Mouse (Mus musculus): ENCODE data around the gene Gm21985. TPM values are rescaled to one million over a fixed set of nuclear protein-coding genes. Genes with fewer than 3 reads are reported as not detected.

Gene Gm21985
- total RNA-seq, 2 experiments from 2014 or later: 0.95 TPM; not detected in 1

DNA sequence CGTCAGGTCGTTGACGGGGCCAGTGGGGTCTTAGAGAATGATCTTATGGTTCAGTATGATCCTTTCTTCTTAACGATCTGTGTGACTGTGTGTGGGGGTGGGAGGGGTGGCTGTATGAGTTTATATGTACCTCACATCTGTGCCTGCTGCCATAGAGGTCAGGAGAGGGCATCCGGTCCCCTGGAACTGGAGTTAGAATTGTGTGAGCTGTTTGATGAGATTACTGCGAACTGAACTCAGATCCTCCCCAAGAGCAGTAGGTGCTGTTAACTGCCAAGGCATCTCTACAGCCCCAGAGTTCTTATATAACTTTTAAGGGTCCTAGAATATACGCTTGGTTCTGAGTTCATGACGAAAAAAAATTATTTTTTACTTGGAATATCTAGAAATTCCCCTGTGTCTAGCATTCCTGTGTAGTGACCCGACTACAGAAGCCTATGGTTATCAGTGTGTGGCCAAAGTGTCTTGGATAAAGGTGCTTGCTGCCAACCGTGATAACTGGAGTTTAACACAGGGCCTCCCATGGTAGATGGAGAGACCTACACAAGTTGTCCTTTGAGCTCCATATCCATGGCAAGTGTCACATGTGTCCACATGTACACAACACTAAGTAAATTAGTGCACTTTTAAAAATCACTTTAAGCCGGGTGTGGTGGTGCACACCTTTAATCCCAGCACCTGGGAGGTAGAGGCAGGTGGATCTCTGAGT, 62.1 kb downstream of the Gm21985 start:
- ATAC-seq (ENCODE audit: poor library complexity, severe bottlenecking): peak; percentile 35; the same call in 1 of the 2 replicates

DNA sequence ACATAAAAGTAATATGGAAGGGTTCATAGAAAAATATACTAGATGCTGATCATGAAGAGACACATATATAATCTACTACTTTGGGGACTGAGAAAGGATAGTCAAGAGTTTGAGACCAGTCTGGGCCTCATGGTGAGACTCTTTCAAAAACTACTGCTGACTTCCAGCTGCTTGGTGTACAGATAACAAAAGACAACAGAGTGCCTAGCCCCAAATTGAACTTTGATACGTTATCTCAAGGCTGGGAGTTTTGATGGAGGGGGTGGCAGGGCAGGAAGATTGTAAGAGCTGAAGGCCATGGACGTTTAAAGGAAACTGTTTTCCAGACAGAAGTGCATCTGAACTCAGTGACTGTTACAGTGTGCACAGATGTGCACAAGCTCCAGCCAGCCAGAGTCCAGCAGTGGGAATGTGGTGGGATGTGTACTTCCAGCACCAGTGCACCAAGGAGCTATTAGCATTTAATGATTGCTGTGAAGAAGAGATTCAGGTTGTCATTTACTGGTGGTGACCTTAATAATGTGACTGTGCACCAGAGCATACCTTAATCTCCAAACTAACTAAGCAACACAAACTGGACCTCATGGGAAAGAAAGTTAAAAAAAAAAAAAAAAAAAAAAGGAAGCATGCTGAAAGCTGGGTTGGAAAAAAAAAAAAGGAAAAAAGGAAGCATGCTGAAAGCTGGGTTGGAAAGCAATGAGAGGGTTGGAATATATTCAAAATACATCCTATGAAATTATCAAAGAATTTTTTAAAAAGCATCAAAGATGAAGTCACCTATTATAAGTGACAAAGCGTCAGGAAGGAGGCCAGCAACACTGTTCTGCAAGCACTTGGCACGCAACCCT, 66.2 kb downstream of the Gm21985 start:
- ATAC-seq (ENCODE audit: poor library complexity, severe bottlenecking): no peak

DNA sequence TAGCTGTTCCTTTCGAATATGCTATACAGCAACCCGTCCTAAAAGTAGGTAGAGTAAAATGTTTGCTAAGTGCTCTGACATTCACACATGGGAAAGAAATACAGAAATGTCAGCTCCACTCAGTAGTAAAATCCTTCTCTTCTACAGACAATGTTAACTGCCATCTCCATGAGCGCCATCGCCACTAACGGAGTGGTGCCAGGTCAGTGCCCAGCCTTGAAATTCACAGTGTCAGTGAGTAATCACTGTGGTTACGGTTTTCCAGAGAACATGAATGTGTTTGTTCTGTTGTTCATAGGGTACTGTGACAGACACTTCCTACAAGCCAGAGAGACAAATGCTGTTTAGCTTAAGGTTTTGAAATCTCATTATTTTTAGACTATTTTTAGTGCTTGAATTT, 71.1 kb downstream of the Gm21985 start:
- no peak for ATAC-seq (ENCODE audit: poor library complexity, severe bottlenecking)

DNA sequence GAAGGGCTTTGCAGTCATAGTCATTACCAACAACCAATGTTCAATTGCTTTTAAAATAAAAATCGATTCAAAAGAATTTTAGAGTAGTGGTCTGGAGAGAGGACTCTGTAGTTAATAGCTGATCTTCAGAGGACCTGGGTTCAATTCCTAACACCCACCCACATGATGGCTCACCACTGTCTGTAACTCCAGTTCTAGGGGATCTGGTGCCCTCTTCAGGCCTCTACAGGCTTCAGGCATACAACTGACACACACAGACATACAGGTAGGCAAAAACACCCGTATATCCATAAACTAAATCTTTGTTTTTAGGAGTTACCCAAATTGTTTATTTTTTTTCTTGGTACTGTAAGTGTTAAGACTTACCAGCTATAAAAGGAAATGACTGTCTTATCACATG, 73.6 kb downstream of the Gm21985 start:
- ATAC-seq (ENCODE audit: poor library complexity, severe bottlenecking): no peak

DNA sequence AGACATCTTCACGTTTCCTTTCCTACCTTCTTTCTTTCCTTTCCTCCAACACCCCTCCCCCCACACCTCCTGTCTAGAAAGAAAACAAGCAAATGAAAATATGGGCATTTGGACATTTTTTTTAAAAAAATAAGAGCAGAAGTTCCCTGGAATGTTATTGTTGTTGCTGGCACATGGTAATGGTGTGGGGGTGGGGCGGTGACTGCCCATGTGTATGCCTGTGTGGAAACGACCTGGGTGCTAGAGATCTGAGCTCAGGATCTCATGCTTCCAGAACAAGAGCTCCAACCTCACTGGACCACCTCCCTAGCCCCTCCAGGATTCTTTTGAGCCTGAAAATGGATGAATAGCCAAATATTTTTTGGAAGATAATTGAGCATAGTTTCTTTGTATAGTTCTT, 75.0 kb downstream of the Gm21985 start:
- no peak for ATAC-seq (ENCODE audit: poor library complexity, severe bottlenecking)

DNA sequence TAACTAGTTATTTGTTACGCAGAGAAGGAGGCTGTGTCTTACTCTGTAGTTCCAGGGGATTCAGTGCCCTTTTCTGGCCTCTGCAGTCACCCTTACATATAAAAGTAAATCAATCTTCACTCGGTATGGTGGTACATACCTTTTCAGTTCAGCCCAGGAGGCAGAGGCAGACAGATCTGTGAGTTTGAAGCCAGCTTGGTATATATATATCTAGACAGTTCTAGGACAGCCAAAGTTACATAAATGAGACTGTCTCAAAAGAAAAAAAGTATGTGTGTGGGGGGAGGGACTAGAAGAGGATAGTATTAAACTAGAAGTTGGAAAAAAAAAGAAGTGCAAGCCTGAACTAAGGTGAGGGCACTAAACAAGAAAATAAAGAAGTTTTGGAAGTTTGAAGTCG, 82.1 kb downstream of the Gm21985 start:
- no peak for ATAC-seq (ENCODE audit: poor library complexity, severe bottlenecking)

DNA sequence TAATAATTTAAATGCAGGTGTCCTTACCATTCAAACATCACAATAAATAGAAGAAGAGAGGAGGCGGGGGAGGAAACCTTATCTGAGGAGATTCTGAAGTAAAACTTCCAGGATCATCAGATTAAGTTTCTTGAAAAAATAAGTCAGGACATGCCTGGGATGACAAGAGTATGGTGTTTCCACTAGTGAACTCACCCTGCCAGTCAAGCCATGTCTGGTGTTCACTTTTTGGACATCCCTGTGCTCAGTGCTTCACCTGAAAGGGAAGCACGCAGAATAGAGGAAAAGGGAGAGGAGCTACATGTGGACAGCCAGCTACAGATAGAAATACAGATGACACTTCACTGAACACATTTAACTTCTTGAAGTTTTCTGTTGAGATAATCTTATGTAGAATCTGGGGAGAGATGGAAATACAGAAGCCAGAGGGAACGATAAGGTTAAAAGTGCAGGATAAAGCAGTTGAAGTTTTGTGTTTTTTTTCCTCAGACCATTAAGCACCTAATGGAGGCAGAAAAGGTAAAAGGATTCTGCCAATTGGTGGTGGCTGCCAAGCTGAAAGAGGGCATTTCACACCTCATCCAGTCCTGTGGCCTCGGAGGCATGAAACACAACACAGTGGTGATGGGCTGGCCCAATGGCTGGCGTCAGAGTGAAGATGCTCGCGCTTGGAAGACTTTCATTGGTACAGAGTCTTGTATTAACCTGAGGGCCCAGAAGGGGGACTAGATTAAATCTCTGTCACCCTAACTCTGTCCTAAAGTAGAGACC, 87.8 kb downstream of the Gm21985 start:
- ATAC-seq (ENCODE audit: poor library complexity, severe bottlenecking): no peak

DNA sequence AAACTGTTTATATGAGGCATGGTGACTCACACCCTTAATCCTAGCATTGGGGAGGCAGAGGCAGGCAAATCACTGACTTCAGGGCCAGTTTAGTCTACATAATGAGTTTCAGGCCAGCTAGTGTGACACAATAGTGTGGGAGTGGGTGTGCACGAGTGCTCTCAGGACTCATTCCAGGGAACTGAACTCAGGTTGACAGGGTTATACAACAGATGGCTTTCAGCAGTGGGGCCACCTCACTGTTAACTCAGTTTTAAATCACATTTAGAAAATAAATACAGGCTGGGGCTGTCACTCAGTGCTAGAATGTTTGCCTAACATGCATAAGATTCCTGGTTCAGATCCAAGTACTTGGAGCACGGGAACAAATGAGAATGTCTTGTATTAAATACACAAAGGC, 93.5 kb downstream of the Gm21985 start:
- no peak for ATAC-seq (ENCODE audit: poor library complexity, severe bottlenecking)

DNA sequence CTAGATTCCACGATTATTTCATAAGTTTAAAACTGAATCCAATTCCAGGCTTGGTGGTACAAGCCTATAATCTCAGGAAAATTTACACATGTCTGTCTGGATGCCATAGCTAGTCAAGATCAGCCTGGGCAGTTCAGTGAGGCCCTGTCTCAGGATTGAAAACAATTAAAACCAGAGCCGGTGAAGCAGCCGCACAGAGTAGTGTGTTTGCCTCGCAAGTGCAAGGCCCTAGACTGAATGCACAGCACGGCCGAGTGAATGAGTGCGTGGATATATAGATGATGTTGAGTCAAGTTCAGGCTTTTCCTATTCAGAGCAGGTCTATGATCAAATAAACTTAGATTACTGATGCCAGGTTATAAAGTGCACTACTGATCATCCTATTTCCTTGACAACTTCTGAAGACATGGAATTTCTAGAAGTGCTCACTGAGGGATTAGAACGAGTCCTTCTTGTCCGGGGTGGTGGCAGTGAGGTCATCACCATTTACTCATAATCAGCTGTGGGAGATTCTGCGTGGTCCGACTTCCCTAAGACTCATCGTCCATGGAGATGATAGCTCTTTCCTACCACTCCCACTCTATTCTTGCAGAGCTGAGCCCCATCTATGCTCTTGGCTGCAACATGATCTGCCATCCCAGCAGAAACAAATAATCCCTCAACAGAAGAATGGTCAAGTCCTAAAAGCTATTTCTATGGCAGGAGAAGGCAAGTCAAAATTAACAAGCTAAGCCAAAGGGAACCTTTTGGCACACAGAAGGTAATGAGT, 94.1 kb downstream of the Gm21985 start:
- ATAC-seq (ENCODE audit: poor library complexity, severe bottlenecking): no peak

DNA sequence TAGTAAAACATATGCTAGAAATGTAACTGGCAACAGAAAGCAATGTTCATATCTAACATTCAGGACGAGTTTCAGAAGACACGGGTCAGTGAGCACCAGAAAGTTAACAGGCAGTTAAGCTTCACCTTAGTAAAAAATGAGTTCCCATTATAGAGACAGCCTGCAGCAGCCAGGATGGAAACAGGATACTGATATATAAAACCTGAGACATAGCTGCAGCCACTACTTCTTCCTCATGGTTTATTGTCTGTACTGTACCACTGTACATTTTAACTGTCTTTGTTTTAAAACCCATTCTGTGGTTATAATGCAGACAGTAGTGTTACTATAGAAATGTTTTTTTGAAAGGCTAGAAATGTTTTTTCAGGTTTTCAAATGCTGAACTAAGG, 94.7 kb downstream of the Gm21985 start:
- no peak for ATAC-seq (ENCODE audit: poor library complexity, severe bottlenecking)

DNA sequence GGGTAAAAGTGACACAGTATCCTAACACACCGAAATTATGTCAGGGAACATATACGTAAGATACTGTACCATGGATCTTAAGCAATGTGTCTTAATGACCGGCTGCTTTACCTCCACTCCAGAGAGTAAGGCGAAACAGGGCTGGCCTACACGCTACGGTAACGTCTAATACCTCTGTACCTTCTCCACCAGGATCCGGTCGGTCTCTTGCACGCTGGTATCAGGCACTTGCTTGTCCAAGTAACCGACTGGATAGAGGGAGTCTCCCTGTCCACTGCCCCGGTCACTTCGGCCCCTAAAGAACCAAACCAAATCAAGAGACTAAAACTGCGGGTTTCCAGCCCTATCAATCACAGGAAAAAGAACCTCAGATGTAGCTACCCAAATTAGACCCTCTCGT, 101.1 kb downstream of the Gm21985 start:
- peak; percentile 12; the same call in 1 of the 2 replicates for ATAC-seq (ENCODE audit: poor library complexity, severe bottlenecking)

DNA sequence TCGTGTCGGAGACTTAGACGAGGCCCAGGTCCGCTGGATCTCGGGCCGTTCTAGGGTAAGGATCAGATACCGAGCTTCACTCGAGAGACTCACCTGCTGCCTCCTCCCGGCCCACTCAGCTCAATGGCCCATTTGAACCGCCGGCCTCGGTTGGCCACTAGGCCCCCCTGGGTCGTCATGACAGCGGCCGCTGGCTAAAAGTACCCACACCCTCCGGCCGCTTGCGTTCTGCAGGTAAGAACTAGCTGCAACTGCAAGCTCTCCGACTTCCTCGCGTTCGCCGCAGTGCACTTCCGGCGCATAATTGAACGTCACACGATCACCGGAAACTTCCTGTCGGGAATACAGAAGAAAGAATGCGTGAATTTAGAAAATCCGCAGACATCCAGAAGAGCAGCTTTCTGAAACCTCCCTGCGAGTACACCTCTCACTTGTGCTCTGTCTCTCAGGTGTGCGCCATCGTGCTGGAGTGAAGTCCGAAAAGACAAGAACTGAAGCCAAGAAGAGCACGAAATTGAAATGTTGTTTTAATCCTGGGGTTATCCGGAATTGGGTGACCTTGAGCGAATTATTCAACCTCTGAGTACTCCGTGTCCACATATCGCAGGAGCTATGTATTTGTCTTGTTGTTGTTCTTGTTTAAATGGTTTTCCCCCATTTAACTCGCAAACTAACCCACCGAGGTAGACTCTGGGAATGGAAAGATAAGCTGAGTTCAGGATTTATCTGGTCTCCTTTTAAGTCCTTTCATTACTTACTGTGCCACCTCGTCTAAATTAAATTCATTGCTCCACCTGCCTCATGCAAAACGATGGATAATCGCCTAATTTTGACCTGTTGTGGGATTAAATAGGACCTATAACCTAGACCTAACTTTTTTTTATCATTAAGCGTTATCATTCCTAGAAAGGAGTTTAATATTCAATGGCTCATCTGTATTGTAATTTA, 101.9 kb downstream of the Gm21985 start, which contains the start of gene Emc4:
Gene Emc4, minus strand, starts transcription at position 302 of the 948 bp plus-strand sequence.
- ATAC-seq (ENCODE audit: poor library complexity, severe bottlenecking): peak; percentile 95

DNA sequence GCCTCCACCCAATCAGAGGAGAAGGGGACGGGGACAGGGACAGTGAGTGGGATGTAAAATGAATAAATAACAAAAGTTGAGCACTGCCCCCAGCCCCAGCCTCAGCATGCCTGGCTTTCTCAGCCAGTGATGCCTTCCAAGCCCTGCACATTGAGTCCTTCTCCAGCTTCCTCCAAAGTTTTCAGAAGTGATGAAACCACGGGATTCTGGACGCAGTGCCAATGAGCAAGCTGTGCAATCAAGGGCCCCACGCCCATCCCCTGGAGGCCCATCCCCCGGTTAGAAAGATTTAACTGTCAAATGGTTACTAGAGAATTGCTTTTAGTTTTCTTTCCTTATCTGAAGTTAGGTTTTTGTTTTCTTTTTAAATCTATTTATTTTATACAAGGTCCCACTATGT, 103.8 kb downstream of the Gm21985 start:
- no peak for ATAC-seq (ENCODE audit: poor library complexity, severe bottlenecking)

DNA sequence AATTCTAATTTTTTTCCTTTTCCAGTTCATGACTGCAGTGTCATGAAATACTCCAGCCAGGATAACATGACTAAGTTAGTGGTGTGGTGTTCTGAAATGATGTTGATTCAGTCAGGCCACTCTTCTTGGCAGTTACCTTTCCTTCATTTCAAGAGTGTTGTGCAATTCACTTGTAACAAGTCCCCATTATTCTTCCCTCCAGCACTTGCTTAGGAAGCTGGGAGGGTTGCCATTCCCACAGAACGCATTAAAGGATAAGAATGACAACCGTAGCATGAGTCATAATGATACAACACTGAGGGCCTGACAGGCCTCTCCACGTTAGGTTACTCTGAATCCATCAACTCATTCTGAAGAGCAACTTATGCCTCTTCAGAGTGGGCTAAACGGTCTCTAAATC, 107.0 kb downstream of the Gm21985 start:
- ATAC-seq (ENCODE audit: poor library complexity, severe bottlenecking): no peak

DNA sequence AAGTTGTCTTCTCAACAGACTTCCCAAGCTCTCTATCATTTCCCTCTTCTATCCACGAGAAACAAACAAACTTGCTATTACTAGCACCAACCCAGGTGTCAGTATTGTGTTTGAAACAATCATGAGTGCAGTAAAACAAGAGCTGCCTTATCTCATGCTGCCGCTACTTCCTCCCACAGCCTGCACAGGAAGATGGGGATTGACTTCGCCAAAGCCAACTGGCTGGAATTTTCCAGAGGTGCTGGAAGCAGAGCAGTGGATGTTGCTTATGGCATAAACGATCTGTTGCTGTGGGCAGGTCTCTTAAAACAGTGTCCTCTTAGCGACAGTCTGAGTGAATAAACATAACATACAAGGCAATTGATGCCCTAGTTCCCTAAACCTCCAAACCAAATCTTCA, 108.5 kb downstream of the Gm21985 start:
- no peak for ATAC-seq (ENCODE audit: poor library complexity, severe bottlenecking)

DNA sequence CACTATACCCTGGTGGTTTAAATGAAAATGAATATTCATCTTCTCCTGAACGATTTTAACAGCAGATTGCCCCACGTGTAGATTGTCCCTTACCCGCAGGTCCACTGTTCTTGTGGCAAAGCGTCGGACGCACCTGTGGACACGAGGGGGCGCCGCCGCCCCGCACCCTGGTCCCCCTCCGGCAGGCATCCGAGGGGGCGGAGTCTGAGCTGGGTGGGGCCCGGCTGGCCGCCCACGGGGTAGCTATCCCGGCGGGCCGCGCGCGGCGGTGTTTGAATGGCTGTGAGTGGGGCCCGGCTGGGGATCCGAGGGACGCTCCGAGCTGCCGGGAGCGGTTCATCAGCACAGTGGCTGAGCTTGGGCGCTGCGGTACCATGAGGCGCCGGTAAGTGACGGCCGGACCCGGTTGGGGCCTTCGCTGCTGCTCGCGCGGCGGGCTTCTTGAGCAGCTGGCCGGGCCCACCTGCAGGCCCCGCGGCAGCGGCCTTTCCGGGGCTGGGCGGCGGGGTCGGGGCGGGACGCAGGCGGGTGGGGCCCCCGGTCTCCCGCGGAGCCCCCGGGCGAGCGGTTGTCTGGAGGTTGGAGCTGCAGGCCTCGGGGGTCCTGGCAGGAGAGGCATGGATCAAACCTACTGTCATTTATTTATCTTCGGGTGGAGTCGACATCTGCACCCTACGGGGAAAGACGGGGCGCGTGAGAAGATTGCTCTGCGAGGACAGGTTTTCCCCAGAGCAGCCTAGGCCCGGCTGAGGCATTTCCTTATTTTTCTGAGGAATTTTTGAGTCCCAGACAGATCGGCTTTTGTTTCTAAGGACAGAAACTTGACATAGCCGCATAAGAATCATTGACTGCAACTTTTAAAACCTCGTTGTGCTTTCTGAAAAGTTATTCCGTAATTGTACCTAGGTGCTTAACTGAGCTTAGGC, 113.1 kb downstream of the Gm21985 start, which contains the start of gene Katnbl1:
Gene Katnbl1, plus strand, starts transcription at position 239 of the 926 bp plus-strand sequence.
- ATAC-seq (ENCODE audit: poor library complexity, severe bottlenecking): peak; percentile 99

DNA sequence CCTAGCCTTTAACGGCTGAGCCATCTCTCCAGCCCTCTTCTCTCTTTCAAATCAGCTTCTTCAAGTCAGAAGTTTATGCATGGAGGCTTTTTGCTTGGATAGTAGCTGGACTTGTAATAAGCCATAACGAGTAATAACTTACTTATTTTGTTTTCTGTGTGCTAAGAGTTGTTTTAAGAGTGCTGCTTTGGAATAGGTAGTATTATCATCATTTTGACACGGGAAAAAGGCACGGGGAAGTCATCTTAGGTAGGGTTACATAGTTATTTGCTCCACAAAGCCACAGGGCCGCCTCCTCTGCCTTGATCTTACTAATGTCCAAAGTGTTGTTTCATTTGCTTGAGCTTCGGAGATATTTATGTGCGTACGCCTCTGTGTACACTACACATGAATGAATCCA, 114.0 kb downstream of the Gm21985 start:
- no peak for ATAC-seq (ENCODE audit: poor library complexity, severe bottlenecking)

DNA sequence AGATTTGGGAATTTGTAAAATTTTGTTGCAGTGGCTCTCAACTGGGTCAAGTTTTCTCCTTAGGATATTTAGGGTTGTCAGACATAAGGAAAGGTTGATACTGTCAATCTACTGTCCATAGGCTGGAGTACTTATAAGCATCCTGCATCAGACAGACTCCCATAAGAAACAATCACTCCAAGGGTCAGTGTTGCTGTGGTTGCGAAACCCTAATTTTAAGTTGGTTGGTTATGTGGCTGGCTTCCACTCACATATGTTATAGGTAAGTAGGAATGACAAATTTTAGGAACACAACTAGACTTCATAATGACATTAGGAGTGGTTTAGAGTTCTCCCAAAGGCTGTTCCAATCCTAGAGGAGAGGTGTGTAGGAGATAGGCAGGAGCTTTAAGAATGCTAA, 115.1 kb downstream of the Gm21985 start:
- ATAC-seq (ENCODE audit: poor library complexity, severe bottlenecking): no peak

All from megakaryocyte, adult 5-6 weeks (primary cell).